Mouse (Mus musculus) midbrain, postnatal 0 days (tissue): ENCODE data around the gene Hcn4. TPM values are rescaled to one million over a fixed set of nuclear protein-coding genes. Genes with fewer than 3 reads are reported as not detected.

Experiments used
- ATAC-seq: fragments of 200-750 bp; cut with Nextera tagmentation; 2 replicates; pipeline ENCODE4 v1.8.0; 2017; ENCODE audit warnings: moderate number of reproducible peaks, mild to moderate bottlenecking, moderate TSS enrichment, moderate library complexity; ENCODE audit not compliant: low FRiP score
- DNase-seq: peaks from one replicate; pipeline ENCODE4 v3.0.0-alpha.2; 2015; ENCODE audit warnings: low spot score
- H3K27ac ChIP-seq: fragments of 300-500 bp; sonication (generic); 2 replicates; pipeline ENCODE4 v1.5.1; 2014; ENCODE audit warnings: low read depth, mild to moderate bottlenecking, low read length, mixed read lengths
- H3K27me3 ChIP-seq: fragments of 300-500 bp; sonication (generic); 2 replicates; pipeline ENCODE4 v1.6.1; 2014; ENCODE audit warnings: low read length, control low read depth, mixed read lengths; ENCODE audit not compliant: insufficient read depth
- H3K36me3 ChIP-seq: fragments of 300-500 bp; sonication (generic); 2 replicates; pipeline ENCODE4 v1.6.1; 2014; ENCODE audit warnings: low read length, control low read depth, mixed read lengths; ENCODE audit not compliant: insufficient read depth
- H3K4me1 ChIP-seq: fragments of 300-500 bp; sonication (generic); 2 replicates; pipeline ENCODE4 v1.6.1; 2014; ENCODE audit warnings: mild to moderate bottlenecking, control low read depth, antibody characterized with exemption, low read length, mixed read lengths; ENCODE audit not compliant: insufficient read depth
- H3K4me2 ChIP-seq: fragments of 300-500 bp; sonication (generic); 2 replicates; pipeline ENCODE4 v1.6.1; 2014; ENCODE audit warnings: low read depth, mild to moderate bottlenecking, low read length, mixed read lengths; ENCODE audit not compliant: poor library complexity, severe bottlenecking
- H3K4me3 ChIP-seq: fragments of 300-500 bp; sonication (generic); 2 replicates; pipeline ENCODE4 v1.5.1; 2014; ENCODE audit warnings: low read depth, mild to moderate bottlenecking, low read length, moderate library complexity
- H3K9ac ChIP-seq: fragments of 300-500 bp; sonication (generic); replicated peaks from 2 replicates; pipeline ENCODE4 v1.6.1; 2014; ENCODE audit warnings: mild to moderate bottlenecking, low read length, moderate library complexity, mixed read lengths; ENCODE audit not compliant: poor library complexity, severe bottlenecking
- H3K9me3 ChIP-seq: fragments of 300-500 bp; sonication (generic); 2 replicates; pipeline ENCODE4 v1.6.1; 2016; ENCODE audit warnings: low read length, control low read depth
- CTCF ChIP-seq: IDR thresholded peaks from 2 replicates; pipeline ENCODE4 v1.5.1; 2016; ENCODE audit warnings: antibody characterized with exemption, mild to moderate bottlenecking
- WGBS: fragments of 180-500 bp; shearing (Covaris S2); extraction: QIAGEN DNeasy Blood & Tissue Kit; methylation state at CpG from one replicate; pipeline ENCODE4 v1.1.7; 2014; 5-methylcytosine and 5-hydroxymethylcytosine counted together
- polyA plus RNA-seq: library from polyadenylated mRNA; unstranded; fragments of >200 nt; fragmentation: Nextera tagmentation; extraction: Ambion mirVana; gene quantifications from 2 replicates; pipeline ENCODE4 v1.2.1, GENCODE M21; 2015
- total RNA-seq: library from RNA; depleted of rRNA; stranded (reverse); fragments of >200 nt; gene quantifications from 2 replicates; pipeline ENCODE4 v1.2.3, GENCODE M21; 2014; rRNA removed

The Hcn4 gene
- total RNA-seq, result 34.6 and 42.3 TPM in 2 replicates
- polyA plus RNA-seq, result 3.8 and 4.1 TPM in 2 replicates

DNA sequence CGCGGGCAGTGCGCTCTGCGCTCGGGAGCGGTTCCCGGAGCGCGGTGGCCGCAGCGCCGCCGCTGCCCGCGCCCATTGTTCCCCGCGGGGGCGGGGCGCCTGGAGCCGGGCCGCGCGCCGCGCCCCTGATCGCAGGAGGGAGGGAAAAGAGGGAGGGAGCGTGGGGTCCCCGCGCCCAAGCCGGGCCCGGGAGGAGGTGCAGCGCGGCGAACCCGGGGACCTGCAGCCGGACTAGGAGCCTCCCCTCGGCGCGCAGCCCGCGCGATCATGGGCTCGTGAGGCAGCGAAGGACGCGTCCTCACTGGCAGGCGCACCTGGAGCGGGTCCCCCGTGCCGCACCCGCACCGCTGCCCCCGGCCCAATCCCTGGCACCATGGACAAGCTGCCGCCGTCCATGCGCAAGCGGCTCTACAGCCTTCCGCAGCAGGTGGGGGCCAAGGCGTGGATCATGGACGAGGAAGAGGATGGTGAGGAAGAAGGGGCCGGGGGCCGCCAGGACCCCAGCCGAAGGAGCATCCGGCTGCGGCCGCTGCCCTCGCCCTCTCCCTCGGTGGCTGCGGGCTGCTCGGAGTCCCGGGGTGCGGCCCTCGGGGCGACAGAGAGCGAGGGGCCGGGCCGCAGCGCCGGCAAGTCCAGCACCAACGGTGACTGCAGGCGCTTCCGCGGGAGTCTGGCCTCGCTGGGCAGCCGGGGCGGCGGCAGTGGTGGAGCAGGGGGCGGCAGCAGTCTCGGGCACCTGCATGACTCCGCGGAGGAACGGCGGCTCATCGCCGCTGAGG lies at the start of gene Hcn4:
TSS of gene Hcn4 (plus strand) at position 274 of the 779 bp plus-strand sequence.
- H3K9ac ChIP-seq, result peak within 1 kb of the TSS; percentile 79
- ATAC-seq (peak; percentile 33), DNase-seq (peak; percentile 35)
- 1% methylated on average over 54 of the region's 95 CpGs for WGBS
- H3K4me3 ChIP-seq, result peak within 1 kb of the TSS; percentile 95
- 0 out of 2 replicates have a peak, but pooled peaks cover 4% of the 10 kb centered on the region for H3K27me3 ChIP-seq
- no peak for TF ChIP-seq CTCF
- H3K4me2 ChIP-seq, result peak within 1 kb of the TSS; percentile 86
- H3K27ac ChIP-seq, result peak within 1 kb of the TSS; percentile 86
- peaks cover 3% of the 10 kb centered on the region; the same call in 1 of the 2 replicates for H3K36me3 ChIP-seq
- no peaks in the 10 kb centered on the region for H3K9me3 ChIP-seq
- H3K4me1 ChIP-seq, result peaks cover 28% of the 10 kb centered on the region

- Histone ChIP-seq H3K9ac (no peak overlapping the region), H3K27me3 (no peaks in the 10 kb centered on the region), H3K27ac (no peak overlapping the region), H3K4me2 (no peak overlapping the region), H3K4me3 (no peak overlapping the region), H3K9me3 (no peaks in the 10 kb centered on the region), H3K36me3 (no peaks in the 10 kb centered on the region), H3K4me1 (no peaks in the 10 kb centered on the region)
- 69% methylated on average over 3 of the region's 3 CpGs for WGBS
- DNase-seq (no peak), ATAC-seq (no peak)
- no peak for TF ChIP-seq CTCF
These were observed 48.5 kb upstream of the Hcn4 start for GRCm38 (mm10) chr9:58774761-58775160.

DNA sequence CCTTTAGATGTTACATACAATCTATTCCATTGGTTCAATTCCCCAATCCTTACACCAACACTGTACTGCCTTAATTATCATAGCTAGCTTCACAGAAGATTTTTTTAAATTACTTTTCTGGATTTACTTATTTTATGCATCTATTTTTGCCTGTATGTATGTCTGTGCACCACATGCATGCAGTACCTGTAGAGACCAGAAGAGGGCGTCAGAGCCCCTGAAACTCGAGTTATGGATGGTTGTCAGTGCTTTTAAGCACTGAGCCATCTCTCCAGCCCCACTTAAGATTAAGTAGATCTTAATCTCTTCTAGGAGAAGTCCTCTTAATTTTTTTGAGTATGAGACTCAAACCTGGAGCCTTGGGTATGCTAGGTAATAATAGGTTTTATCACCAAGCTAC lies 47.8 kb upstream of the Hcn4 start:
- no peak for ATAC-seq
- H3K9me3 ChIP-seq, result no peaks in the 10 kb centered on the region
- H3K4me1 ChIP-seq, result no peaks in the 10 kb centered on the region
- no peak overlapping the region for H3K9ac ChIP-seq
- H3K36me3 ChIP-seq, result no peaks in the 10 kb centered on the region
- no peak overlapping the region for H3K4me3 ChIP-seq
- no peak overlapping the region for H3K27ac ChIP-seq
- H3K27me3 ChIP-seq, result no peaks in the 10 kb centered on the region
- WGBS, result 9% methylated on average over 2 of the region's 2 CpGs
- TF ChIP-seq CTCF, result peak; percentile 53
- no peak for DNase-seq
- H3K4me2 ChIP-seq, result no peak overlapping the region

DNA sequence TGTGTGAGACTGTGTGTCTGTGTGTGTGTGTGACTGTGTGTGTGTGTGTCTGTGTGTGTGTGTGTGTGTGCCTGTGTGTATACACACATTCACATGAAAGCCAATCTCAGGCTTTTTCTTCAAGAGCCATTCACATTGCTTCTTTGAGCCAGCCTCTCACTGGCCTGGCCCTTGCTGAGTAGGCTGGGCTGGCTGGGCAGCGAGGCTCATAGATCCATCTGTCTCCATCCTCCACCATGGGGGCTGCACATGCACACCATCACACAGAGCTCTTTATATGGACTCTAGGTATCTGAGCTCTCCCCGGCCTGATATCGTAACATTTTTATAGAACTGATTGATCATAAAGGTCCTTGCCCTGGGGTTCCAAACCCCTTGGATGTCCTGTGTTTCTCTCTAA lies 33.7 kb upstream of the Hcn4 start:
- no peak for ATAC-seq
- Histone ChIP-seq H3K9me3 (no peaks in the 10 kb centered on the region), H3K4me3 (no peak overlapping the region), H3K4me2 (no peak overlapping the region), H3K27ac (no peak overlapping the region), H3K9ac (no peak overlapping the region), H3K27me3 (no peaks in the 10 kb centered on the region), H3K36me3 (no peaks in the 10 kb centered on the region), H3K4me1 (no peaks in the 10 kb centered on the region)
- WGBS, result 77% methylated on average over 3 of the region's 3 CpGs
- DNase-seq, result no peak
- TF ChIP-seq CTCF, result no peak

DNA sequence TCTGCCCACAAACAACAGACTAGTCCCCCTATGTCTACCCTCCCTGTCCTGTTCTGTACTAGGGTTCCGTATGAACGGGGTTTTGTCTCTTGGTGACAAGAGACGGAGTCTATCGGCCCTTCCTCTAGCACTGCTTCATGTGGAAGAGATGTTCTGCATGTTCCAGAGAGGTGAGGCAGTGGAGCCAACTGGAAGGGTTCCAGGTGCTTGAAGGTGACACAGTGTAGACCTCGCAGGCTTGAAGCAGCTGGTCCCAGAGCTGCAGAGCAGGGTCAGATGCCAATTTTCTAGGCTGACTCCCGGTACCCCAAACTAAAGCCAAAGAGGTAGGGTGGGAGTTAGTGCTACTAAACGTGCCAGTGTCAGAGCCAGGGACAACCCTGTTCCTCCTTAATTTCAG lies 25.1 kb upstream of the Hcn4 start:
- Histone ChIP-seq H3K9ac (no peak overlapping the region), H3K9me3 (no peaks in the 10 kb centered on the region), H3K27ac (no peak overlapping the region), H3K4me2 (no peak overlapping the region), H3K4me3 (no peak overlapping the region), H3K27me3 (no peaks in the 10 kb centered on the region), H3K36me3 (no peaks in the 10 kb centered on the region), H3K4me1 (no peaks in the 10 kb centered on the region)
- no peak for TF ChIP-seq CTCF
- no peak for ATAC-seq
- WGBS, result 79% methylated on average over 7 of the region's 7 CpGs
- no peak for DNase-seq

- ATAC-seq (no peak), DNase-seq (no peak)
- no peak overlapping the region for H3K9ac ChIP-seq
- no peak overlapping the region for H3K4me3 ChIP-seq
- H3K9me3 ChIP-seq, result no peaks in the 10 kb centered on the region
- H3K36me3 ChIP-seq, result no peaks in the 10 kb centered on the region
- peaks cover 7% of the 10 kb centered on the region; the same call in 1 of the 2 replicates for H3K4me1 ChIP-seq
- no peaks in the 10 kb centered on the region for H3K27me3 ChIP-seq
- no peak for TF ChIP-seq CTCF
- H3K4me2 ChIP-seq, result no peak overlapping the region
- H3K27ac ChIP-seq, result no peak overlapping the region
- WGBS, result 73% methylated on average over 2 of the region's 2 CpGs
These were observed 21.8 kb upstream of the Hcn4 start for GRCm38 (mm10) chr9:58801441-58801840.
